Comparison of ENCODE assay signal across 20 mouse cellular contexts in the genomic region with DNA sequence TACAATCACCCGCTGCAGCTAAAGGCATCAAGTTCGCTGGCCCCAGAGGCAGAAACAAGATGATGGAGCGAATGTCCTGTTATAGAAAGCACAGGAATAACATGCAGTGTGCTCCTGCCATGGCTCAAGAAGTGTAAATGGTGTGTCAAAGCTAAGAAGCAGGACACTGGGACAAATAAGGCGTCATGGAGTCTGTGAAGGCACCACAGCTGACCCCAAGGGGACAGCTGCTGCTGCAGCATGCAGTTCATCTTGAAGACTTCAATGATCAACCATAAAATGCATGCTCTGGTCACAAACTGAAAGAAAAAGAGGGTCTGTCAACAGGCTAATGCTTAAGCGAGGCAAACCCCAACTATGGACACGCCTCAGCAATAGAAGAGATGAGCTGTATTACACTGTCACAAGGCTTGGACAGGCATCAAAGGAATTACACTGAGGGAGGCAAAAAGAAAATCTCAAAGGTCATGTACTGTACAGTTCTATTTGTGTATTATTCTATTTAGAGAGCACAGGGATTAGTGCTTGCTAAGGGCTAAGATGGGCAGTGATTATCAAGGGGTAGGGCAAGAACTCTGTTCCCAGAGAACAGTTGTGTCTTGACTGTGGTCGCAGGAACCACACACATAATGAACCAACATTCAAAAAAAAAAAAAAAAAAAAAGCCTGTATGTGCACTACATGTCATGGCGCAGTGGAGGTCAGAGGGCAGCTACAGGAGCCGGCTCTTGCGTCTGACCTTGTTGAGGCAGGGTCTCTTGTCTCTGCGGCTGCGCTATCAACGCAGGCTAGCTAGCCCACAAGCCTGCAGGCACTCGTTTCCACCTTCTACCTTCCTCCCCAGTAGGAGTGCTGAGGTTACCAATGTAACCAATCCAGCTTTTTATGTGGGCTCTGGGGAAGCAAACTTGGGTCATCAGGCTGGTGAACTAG. TPM values are rescaled to one million over a fixed set of nuclear protein-coding genes. Genes with fewer than 3 reads are reported as not detected.
A peak's percentile ranks its signal among the peaks of the same experiment; 100 is the strongest.
DNase-seq lines count a peak whose midpoint lies in the region; ATAC-seq and TF ChIP-seq lines count a peak whose summit lies in the region.
"Had no signal": no experiment of that assay in that cellular context is flagged by ENCODE, and none has a peak within 500 bp of the region (broad histone marks: within the 10 kb centered on the region; RNA-seq: fewer than 3 reads in every experiment).

No protein-coding gene starts in this region.

- H3K27me3 ChIP-seq in embryonic facial prominence, embryonic 14.5 days (replicated peaks; ENCODE audit: control insufficient read depth, insufficient read depth, low read length) = no peaks in the 10 kb centered on the region
- no peaks in the 10 kb centered on the region for H3K27me3 ChIP-seq in embryonic facial prominence, embryonic 10.5 days (replicated peaks; ENCODE audit: low read depth, poor library complexity, severe bottlenecking)
- H3K27me3 ChIP-seq in heart, embryonic 16.5 days (ENCODE audit: control insufficient read depth, insufficient read depth, low read length) = no peaks in the 10 kb centered on the region
- no peaks in the 10 kb centered on the region for H3K27me3 ChIP-seq in liver, embryonic 15.5 days
- no peaks in the 10 kb centered on the region for H3K27me3 ChIP-seq in liver, embryonic 12.5 days (replicated peaks)
- no peaks in the 10 kb centered on the region for H3K27me3 ChIP-seq in limb, embryonic 14.5 days (ENCODE audit: control insufficient read depth, insufficient read depth, low read length)
- H3K27me3 ChIP-seq: CH12.LX; hindbrain, embryonic 13.5 days; stomach, embryonic 15.5 days had no signal

- DNase-seq in embryonic facial prominence, embryonic 14.5 days (ENCODE audit: low spot score) = peak; percentile 30
- DNase-seq in embryonic facial prominence, embryonic 10.5 days (ENCODE audit: low spot score) = no peak
- DNase-seq in heart, postnatal 25 days (ENCODE audit: low spot score) = no peak
- DNase-seq in limb, embryonic 14.5 days (ENCODE audit: low spot score) = no peak
- DNase-seq: adrenal gland, postnatal 14 days; cerebellum, adult 9-11 months; lung, postnatal 10 days; spleen, adult 18-20 months; thymus, postnatal 14 days had no signal

- 0 out of 2 replicates have a peak overlapping the region, but pooled peaks have one; percentile 8 for H3K27ac ChIP-seq in embryonic facial prominence, embryonic 14.5 days (replicated peaks; ENCODE audit: low read depth, low read length)
- H3K27ac ChIP-seq in embryonic facial prominence, embryonic 10.5 days (replicated peaks) = no peak overlapping the region
- H3K27ac ChIP-seq in heart, embryonic 16.5 days (ENCODE audit: low read length) = peak overlapping the region; percentile 56; the same call in 1 of the 2 replicates
- no peak overlapping the region for H3K27ac ChIP-seq in liver, embryonic 15.5 days (replicated peaks)
- H3K27ac ChIP-seq in liver, embryonic 12.5 days = no peak overlapping the region
- H3K27ac ChIP-seq in limb, embryonic 14.5 days (replicated peaks; ENCODE audit: low read depth, low read length) = no peak overlapping the region
- H3K27ac ChIP-seq: hindbrain, embryonic 13.5 days; stomach, embryonic 15.5 days had no signal

- no peak overlapping the region for H3K9ac ChIP-seq in embryonic facial prominence, embryonic 14.5 days (ENCODE audit: low read depth, low read length)
- no peak overlapping the region for H3K9ac ChIP-seq in heart, embryonic 16.5 days (ENCODE audit: low read length)
- no peak overlapping the region for H3K9ac ChIP-seq in liver, embryonic 15.5 days
- no peak overlapping the region for H3K9ac ChIP-seq in liver, embryonic 12.5 days
- no peak overlapping the region for H3K9ac ChIP-seq in limb, embryonic 14.5 days (ENCODE audit: low read depth, low read length, severe bottlenecking)
- H3K9ac ChIP-seq: hindbrain, embryonic 13.5 days; stomach, embryonic 15.5 days had no signal

- H3K36me3 ChIP-seq in embryonic facial prominence, embryonic 14.5 days (ENCODE audit: control insufficient read depth, insufficient read depth, low read length) = peaks cover 51% of the 10 kb centered on the region
- peaks cover 70% of the 10 kb centered on the region for H3K36me3 ChIP-seq in embryonic facial prominence, embryonic 10.5 days (replicated peaks)
- peaks cover 38% of the 10 kb centered on the region for H3K36me3 ChIP-seq in heart, embryonic 16.5 days (ENCODE audit: control insufficient read depth, insufficient read depth)
- peaks cover 39% of the 10 kb centered on the region for H3K36me3 ChIP-seq in liver, embryonic 15.5 days (replicated peaks)
- peaks cover 51% of the 10 kb centered on the region for H3K36me3 ChIP-seq in liver, embryonic 12.5 days
- peaks cover 62% of the 10 kb centered on the region for H3K36me3 ChIP-seq in limb, embryonic 14.5 days (ENCODE audit: control insufficient read depth, insufficient read depth, low read length)

- H3K4me2 ChIP-seq in embryonic facial prominence, embryonic 14.5 days (ENCODE audit: low read depth, low read length) = no peak overlapping the region
- H3K4me2 ChIP-seq in heart, embryonic 16.5 days (ENCODE audit: low read depth, low read length) = no peak overlapping the region
- no peak overlapping the region for H3K4me2 ChIP-seq in liver, embryonic 15.5 days
- no peak overlapping the region for H3K4me2 ChIP-seq in liver, embryonic 12.5 days
- H3K4me2 ChIP-seq in limb, embryonic 14.5 days (replicated peaks; ENCODE audit: low read depth, low read length, severe bottlenecking) = no peak overlapping the region
- H3K4me2 ChIP-seq: hindbrain, embryonic 13.5 days; stomach, embryonic 15.5 days had no signal

- no peak for TF ChIP-seq POLR2A in limb, embryonic 14.5 days (IDR thresholded peaks at IDR 0.05; ENCODE audit: borderline replicate concordance, extremely low read depth, insufficient read depth, insufficient read length)

- H3K4me3 ChIP-seq in embryonic facial prominence, embryonic 14.5 days (ENCODE audit: low read depth, low read length) = no peak overlapping the region
- no peak overlapping the region for H3K4me3 ChIP-seq in embryonic facial prominence, embryonic 10.5 days
- no peak overlapping the region for H3K4me3 ChIP-seq in heart, embryonic 16.5 days (ENCODE audit: low read length)
- no peak overlapping the region for H3K4me3 ChIP-seq in liver, embryonic 15.5 days (replicated peaks)
- H3K4me3 ChIP-seq in liver, embryonic 12.5 days = no peak overlapping the region
- no peak overlapping the region for H3K4me3 ChIP-seq in limb, embryonic 14.5 days (replicated peaks; ENCODE audit: low read length)
- H3K4me3 ChIP-seq: hindbrain, embryonic 13.5 days; stomach, embryonic 15.5 days had no signal

- intact Hi-C loops in heart, postnatal 25 days (cut with DNase I) = no loop called here

- WGBS in embryonic facial prominence, embryonic 14.5 days = 75% methylated on average over 14 of the region's 14 CpGs
- WGBS in embryonic facial prominence, embryonic 10.5 days = 79% methylated on average over 14 of the region's 14 CpGs
- WGBS in heart, embryonic 16.5 days = 69% methylated on average over 14 of the region's 14 CpGs
- WGBS in liver, embryonic 15.5 days (ENCODE audit: insufficient replicate concordance) = 77% methylated on average over 14 of the region's 14 CpGs
- WGBS in liver, embryonic 12.5 days (ENCODE audit: insufficient replicate concordance) = 81% methylated on average over 14 of the region's 14 CpGs
- 82% methylated on average over 14 of the region's 14 CpGs for WGBS in limb, embryonic 14.5 days

- peak; percentile 44; the same call in 1 of the 2 replicates for ATAC-seq in embryonic facial prominence, embryonic 14.5 days (ENCODE audit: low read depth)
- peak; percentile 57; the same call in 1 of the 2 replicates for ATAC-seq in heart, embryonic 16.5 days (replicated peaks; ENCODE audit: extremely low read depth, insufficient read depth, low FRiP score)
- ATAC-seq in liver, embryonic 15.5 days (ENCODE audit: insufficient read depth) = peak; percentile 25; the same call in 1 of the 2 replicates
- no peak for ATAC-seq in liver, embryonic 12.5 days
- ATAC-seq in limb, embryonic 14.5 days (ENCODE audit: low FRiP score, low read depth) = peak; percentile 21; the same call in 1 of the 2 replicates
- no peak for ATAC-seq in erythroid progenitor cell, adult 5-6 weeks (replicated peaks; ENCODE audit: low FRiP score, poor library complexity, severe bottlenecking)

- H3K9me3 ChIP-seq in embryonic facial prominence, embryonic 14.5 days (ENCODE audit: control insufficient read depth, low read length) = no peaks in the 10 kb centered on the region
- no peaks in the 10 kb centered on the region for H3K9me3 ChIP-seq in embryonic facial prominence, embryonic 10.5 days
- H3K9me3 ChIP-seq in heart, embryonic 16.5 days (replicated peaks; ENCODE audit: control insufficient read depth, low read length) = no peaks in the 10 kb centered on the region
- H3K9me3 ChIP-seq in liver, embryonic 15.5 days (replicated peaks) = no peaks in the 10 kb centered on the region
- H3K9me3 ChIP-seq in liver, embryonic 12.5 days (replicated peaks) = no peaks in the 10 kb centered on the region
- H3K9me3 ChIP-seq in limb, embryonic 14.5 days (ENCODE audit: control insufficient read depth, low read length) = no peaks in the 10 kb centered on the region
- H3K9me3 ChIP-seq: hindbrain, embryonic 13.5 days; stomach, embryonic 15.5 days had no signal

- H3K4me1 ChIP-seq in embryonic facial prominence, embryonic 14.5 days (ENCODE audit: control insufficient read depth, insufficient read depth, low read length) = no peaks in the 10 kb centered on the region
- no peaks in the 10 kb centered on the region for H3K4me1 ChIP-seq in embryonic facial prominence, embryonic 10.5 days
- peaks cover 12% of the 10 kb centered on the region for H3K4me1 ChIP-seq in heart, embryonic 16.5 days (ENCODE audit: control insufficient read depth, insufficient read depth, low read length)
- 0 out of 2 replicates have a peak, but pooled peaks cover 5% of the 10 kb centered on the region for H3K4me1 ChIP-seq in liver, embryonic 15.5 days (replicated peaks)
- no peaks in the 10 kb centered on the region for H3K4me1 ChIP-seq in liver, embryonic 12.5 days
- no peaks in the 10 kb centered on the region for H3K4me1 ChIP-seq in limb, embryonic 14.5 days (ENCODE audit: control insufficient read depth, insufficient read depth, low read length)
- H3K4me1 ChIP-seq: hindbrain, embryonic 13.5 days; stomach, embryonic 15.5 days had no signal

RNA-seq across cellular contexts. Expression of a gene that starts 25.7 kb away (rescaled TPM):
- 12.7 and 13.7 TPM in 2 replicates for polyA plus RNA-seq in embryonic facial prominence, embryonic 14.5 days (2014; fragmentation: Nextera tagmentation; extraction: Ambion mirVana)
- polyA plus RNA-seq in embryonic facial prominence, embryonic 10.5 days (2016; fragmentation: Nextera tagmentation; extraction: Ambion mirVana) = 3.3 and 4.5 TPM in 2 replicates
- polyA plus RNA-seq in heart, embryonic 16.5 days (2015; fragmentation: Nextera tagmentation; extraction: Ambion mirVana) = 14.2 and 17.1 TPM in 2 replicates
- total RNA-seq in heart, postnatal 25 days (2021) = 10 to 100 TPM in 1 of 2 experiments, 1 to 10 TPM in 1; 7.0 to 11.1 TPM
- 3.5 and 4.2 TPM in 2 replicates for polyA plus RNA-seq in liver, embryonic 15.5 days (2015; fragmentation: Nextera tagmentation; extraction: Ambion mirVana)
- 2.3 and 3.4 TPM in 2 replicates for polyA plus RNA-seq in liver, embryonic 12.5 days (2016; fragmentation: Nextera tagmentation; extraction: Ambion mirVana)
- polyA plus RNA-seq in limb, embryonic 14.5 days (2012; rRNA removed) = 7.1 and 9.1 TPM in 2 replicates
- 8.0 and 9.6 TPM in 2 replicates for polyA plus RNA-seq in limb, embryonic 14.5 days (2014; fragmentation: Nextera tagmentation; extraction: Ambion mirVana)
- 2.9 and 9.2 TPM in 2 replicates for total RNA-seq in erythroid progenitor cell, adult 5-6 weeks (2015; ENCODE audit: low replicate concordance)
- total RNA-seq in erythroid progenitor cell, adult 5-6 weeks (2017; ENCODE audit: low replicate concordance) = 0.53 and 2.1 TPM in 2 replicates

RNA-seq across cellular contexts. Expression of a gene that starts 35.8 kb away (rescaled TPM):
- polyA plus RNA-seq in embryonic facial prominence, embryonic 14.5 days (2014; fragmentation: Nextera tagmentation; extraction: Ambion mirVana) = 35.1 and 37.1 TPM in 2 replicates
- 50.9 and 52.1 TPM in 2 replicates for polyA plus RNA-seq in embryonic facial prominence, embryonic 10.5 days (2016; fragmentation: Nextera tagmentation; extraction: Ambion mirVana)
- 43.6 and 46.2 TPM in 2 replicates for polyA plus RNA-seq in heart, embryonic 16.5 days (2015; fragmentation: Nextera tagmentation; extraction: Ambion mirVana)
- 10 to 100 TPM; 53.2 to 60.7 TPM for total RNA-seq in heart, postnatal 25 days (2021)
- polyA plus RNA-seq in liver, embryonic 15.5 days (2015; fragmentation: Nextera tagmentation; extraction: Ambion mirVana) = 12.4 and 12.6 TPM in 2 replicates
- 20.3 and 20.7 TPM in 2 replicates for polyA plus RNA-seq in liver, embryonic 12.5 days (2016; fragmentation: Nextera tagmentation; extraction: Ambion mirVana)
- polyA plus RNA-seq in limb, embryonic 14.5 days (2012; rRNA removed) = 63.5 and 75.2 TPM in 2 replicates
- polyA plus RNA-seq in limb, embryonic 14.5 days (2014; fragmentation: Nextera tagmentation; extraction: Ambion mirVana) = 38.6 and 43.9 TPM in 2 replicates
- total RNA-seq in erythroid progenitor cell, adult 5-6 weeks (2015; ENCODE audit: low replicate concordance) = 13.3 and 16.3 TPM in 2 replicates
- total RNA-seq in erythroid progenitor cell, adult 5-6 weeks (2017; ENCODE audit: low replicate concordance) = 23.2 and 27.2 TPM in 2 replicates

RNA-seq across cellular contexts. Expression of a gene that starts 38.9 kb away (rescaled TPM):
- 0.39 and 0.64 TPM in 2 replicates for polyA plus RNA-seq in embryonic facial prominence, embryonic 14.5 days (2014; fragmentation: Nextera tagmentation; extraction: Ambion mirVana)
- polyA plus RNA-seq in embryonic facial prominence, embryonic 10.5 days (2016; fragmentation: Nextera tagmentation; extraction: Ambion mirVana) = 1.2 and 1.7 TPM in 2 replicates
- polyA plus RNA-seq in heart, embryonic 16.5 days (2015; fragmentation: Nextera tagmentation; extraction: Ambion mirVana) = 1.0 and 1.2 TPM in 2 replicates
- total RNA-seq in heart, postnatal 25 days (2021) = not detected
- 0.23 and 0.24 TPM in 2 replicates for polyA plus RNA-seq in liver, embryonic 15.5 days (2015; fragmentation: Nextera tagmentation; extraction: Ambion mirVana)
- 0.35 and 0.37 TPM in 2 replicates for polyA plus RNA-seq in liver, embryonic 12.5 days (2016; fragmentation: Nextera tagmentation; extraction: Ambion mirVana)
- polyA plus RNA-seq in limb, embryonic 14.5 days (2012; rRNA removed) = 0.03 and 0.04 TPM in 2 replicates
- 0.50 and 0.80 TPM in 2 replicates for polyA plus RNA-seq in limb, embryonic 14.5 days (2014; fragmentation: Nextera tagmentation; extraction: Ambion mirVana)
- not detected in 2 replicates for total RNA-seq in erythroid progenitor cell, adult 5-6 weeks (2015; ENCODE audit: low replicate concordance)
- not detected in 2 replicates for total RNA-seq in erythroid progenitor cell, adult 5-6 weeks (2017; ENCODE audit: low replicate concordance)
- total RNA-seq: adrenal gland, postnatal 14 days; CH12.LX; layer of hippocampus, adult 18-20 months; left cerebral cortex, adult 18-20 months; megakaryocyte-erythroid progenitor cell, adult 5-6 weeks; monocyte, adult 5-6 weeks had no signal

RNA-seq across cellular contexts. Expression of a gene that starts 58.7 kb away (rescaled TPM):
- 1.8 and 2.1 TPM in 2 replicates for polyA plus RNA-seq in embryonic facial prominence, embryonic 14.5 days (2014; fragmentation: Nextera tagmentation; extraction: Ambion mirVana)
- polyA plus RNA-seq in embryonic facial prominence, embryonic 10.5 days (2016; fragmentation: Nextera tagmentation; extraction: Ambion mirVana) = 0.27 and 0.41 TPM in 2 replicates
- polyA plus RNA-seq in heart, embryonic 16.5 days (2015; fragmentation: Nextera tagmentation; extraction: Ambion mirVana) = 4.7 and 5.3 TPM in 2 replicates
- 1 to 10 TPM; 3.1 to 3.4 TPM for total RNA-seq in heart, postnatal 25 days (2021)
- 2.4 and 3.0 TPM in 2 replicates for polyA plus RNA-seq in liver, embryonic 15.5 days (2015; fragmentation: Nextera tagmentation; extraction: Ambion mirVana)
- polyA plus RNA-seq in liver, embryonic 12.5 days (2016; fragmentation: Nextera tagmentation; extraction: Ambion mirVana) = 3.4 and 3.7 TPM in 2 replicates
- 3.0 and 3.7 TPM in 2 replicates for polyA plus RNA-seq in limb, embryonic 14.5 days (2012; rRNA removed)
- 1.8 and 1.9 TPM in 2 replicates for polyA plus RNA-seq in limb, embryonic 14.5 days (2014; fragmentation: Nextera tagmentation; extraction: Ambion mirVana)
- total RNA-seq in erythroid progenitor cell, adult 5-6 weeks (2015; ENCODE audit: low replicate concordance) = 6.1 and 7.1 TPM in 2 replicates
- 4.7 and 10.0 TPM in 2 replicates for total RNA-seq in erythroid progenitor cell, adult 5-6 weeks (2017; ENCODE audit: low replicate concordance)

Comparison
In these comparisons a context has a peak if more than half of its experiments do, and no peak if none do; other contexts are left out.
1. ATAC-seq: peak in embryonic facial prominence, embryonic 14.5 days (single experiment), heart, embryonic 16.5 days (single experiment), liver, embryonic 15.5 days (single experiment) and limb, embryonic 14.5 days (single experiment); none in liver, embryonic 12.5 days (single experiment) and erythroid progenitor cell, adult 5-6 weeks (single experiment).
2. H3K27ac ChIP-seq: peak in embryonic facial prominence, embryonic 14.5 days (single experiment) and heart, embryonic 16.5 days (single experiment); none in embryonic facial prominence, embryonic 10.5 days (single experiment), liver, embryonic 15.5 days (single experiment), liver, embryonic 12.5 days (single experiment) and limb, embryonic 14.5 days (single experiment).